Mouse (Mus musculus): Measurements from ENCODE around the gene Gm11563. TPM values are rescaled to one million over a fixed set of nuclear protein-coding genes. Genes with fewer than 3 reads are reported as not detected.
"Not testable (repeated sequence)": the region's sequence is repeated elsewhere in the genome, so short reads cannot be mapped to it uniquely, and the experiment has no call there.

The Gm11563 gene
- polyA plus RNA-seq, 1 experiment from 2014 or later = 1.0 TPM

DNA sequence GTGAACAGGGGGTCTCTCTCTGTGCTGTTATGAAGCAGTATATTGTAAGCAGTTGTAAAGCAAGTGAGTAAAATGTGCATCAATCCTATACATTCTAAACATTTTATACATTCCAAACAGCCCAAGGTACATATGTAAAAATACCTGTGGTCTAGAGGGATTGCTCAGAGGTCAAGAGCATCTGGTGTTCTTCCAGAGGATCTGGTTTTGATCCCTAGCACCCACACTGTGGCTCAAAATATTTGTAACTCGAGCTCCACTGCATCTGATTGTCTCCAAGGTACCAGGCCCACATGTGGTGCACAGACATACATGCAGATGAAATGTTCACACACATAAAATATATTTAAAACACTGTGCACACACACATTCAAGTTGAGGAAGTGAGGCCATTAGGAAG is 17.8 kb downstream of the Gm11563 start:
- no peak for ATAC-seq (ENCODE audit: insufficient number of reproducible peaks, low FRiP score, low TSS enrichment, low read depth)
- Histone ChIP-seq H3K27me3 (no peaks in the 10 kb centered on the region), H3K36me3 (no peaks in the 10 kb centered on the region), H3K9me3 (replicated peaks) (no peaks in the 10 kb centered on the region), H3K4me1 (no peaks in the 10 kb centered on the region), H3K9ac (no peak overlapping the region), H3K4me2 (replicated peaks) (no peak overlapping the region), H3K4me3 (replicated peaks) (no peak overlapping the region), H3K27ac (replicated peaks) (no peak overlapping the region)
- 10% methylated on average over 1 of the region's 1 CpGs for WGBS

DNA sequence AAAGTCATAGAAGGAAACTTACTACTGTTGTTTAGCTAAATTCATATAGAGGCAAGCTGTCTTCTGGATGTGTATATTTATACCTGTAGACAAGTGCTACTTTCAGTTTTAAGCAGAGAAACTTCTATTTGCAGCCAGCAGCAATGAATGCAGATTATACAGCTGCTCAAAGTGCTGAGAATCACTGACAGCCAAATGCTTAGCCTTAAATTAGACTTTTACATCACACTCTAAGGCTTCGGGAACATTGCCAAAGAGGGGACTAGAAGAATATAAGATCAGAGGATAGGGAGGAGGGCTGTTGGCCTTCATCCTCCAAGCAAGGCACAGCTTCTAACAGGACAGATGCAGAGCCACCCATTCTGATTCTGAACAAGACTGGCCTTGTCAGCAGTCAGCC is 21.7 kb downstream of the Gm11563 start:
- H3K27ac ChIP-seq (replicated peaks) = no peak overlapping the region
- no peak; the same call in 1 of the 2 replicates for ATAC-seq (ENCODE audit: insufficient number of reproducible peaks, low FRiP score, low TSS enrichment, low read depth)
- peaks cover 3% of the 10 kb centered on the region; the same call in 1 of the 2 replicates for H3K4me1 ChIP-seq
- H3K36me3 ChIP-seq = no peaks in the 10 kb centered on the region
- H3K27me3 ChIP-seq = no peaks in the 10 kb centered on the region
- no peak overlapping the region for H3K9ac ChIP-seq
- no peak overlapping the region for H3K4me3 ChIP-seq (replicated peaks)
- H3K9me3 ChIP-seq (replicated peaks) = no peaks in the 10 kb centered on the region
- whole genome bisulfite sequencing = 57% methylated on average over 1 of the region's 1 CpGs
- no peak overlapping the region for H3K4me2 ChIP-seq (replicated peaks)

DNA sequence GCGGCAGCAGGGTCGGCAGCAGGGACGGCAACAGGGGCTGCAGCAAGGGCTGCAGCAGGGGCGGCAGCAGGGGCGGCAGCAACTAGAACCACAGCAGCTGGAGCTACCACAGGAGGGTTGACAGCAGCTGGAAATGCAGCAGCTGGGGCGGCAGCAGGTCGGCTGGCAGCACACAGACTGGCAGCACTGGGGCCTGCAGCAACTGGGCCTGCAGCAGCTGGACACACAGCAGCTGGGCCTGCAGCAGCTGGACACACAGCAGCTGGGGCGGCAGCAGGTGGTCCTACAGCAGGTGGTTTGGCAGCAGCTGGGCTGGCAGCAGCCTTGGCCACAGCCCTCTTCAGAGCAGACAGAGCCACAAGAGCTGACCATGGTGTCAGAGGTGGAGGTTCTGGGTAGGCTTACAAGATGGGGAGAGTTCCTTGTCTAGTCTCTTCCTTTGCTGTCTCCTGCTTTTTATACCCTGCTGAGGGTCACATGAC is 24.1 kb downstream of the Gm11563 start, which contains the start of gene Krtap4-2:
TSS of gene Krtap4-2 (minus strand) at position 432 of the 482 bp plus-strand sequence.
- 18% methylated on average over 8 of the region's 8 CpGs for WGBS
- Histone ChIP-seq H3K27me3 (no peaks in the 10 kb centered on the region), H3K4me2 (replicated peaks) (0 out of 2 replicates have a peak within 1 kb of the TSS, but pooled peaks have one; percentile 15), H3K36me3 (no peaks in the 10 kb centered on the region), H3K9me3 (replicated peaks) (no peaks in the 10 kb centered on the region), H3K4me3 (replicated peaks) (no peak within 1 kb of the TSS), H3K27ac (replicated peaks) (0 out of 2 replicates have a peak within 1 kb of the TSS, but pooled peaks have one; percentile 22), H3K4me1 (peaks cover 3% of the 10 kb centered on the region; the same call in 1 of the 2 replicates), H3K9ac (no peak within 1 kb of the TSS)
- ATAC-seq (ENCODE audit: insufficient number of reproducible peaks, low FRiP score, low TSS enrichment, low read depth) = no peak

DNA sequence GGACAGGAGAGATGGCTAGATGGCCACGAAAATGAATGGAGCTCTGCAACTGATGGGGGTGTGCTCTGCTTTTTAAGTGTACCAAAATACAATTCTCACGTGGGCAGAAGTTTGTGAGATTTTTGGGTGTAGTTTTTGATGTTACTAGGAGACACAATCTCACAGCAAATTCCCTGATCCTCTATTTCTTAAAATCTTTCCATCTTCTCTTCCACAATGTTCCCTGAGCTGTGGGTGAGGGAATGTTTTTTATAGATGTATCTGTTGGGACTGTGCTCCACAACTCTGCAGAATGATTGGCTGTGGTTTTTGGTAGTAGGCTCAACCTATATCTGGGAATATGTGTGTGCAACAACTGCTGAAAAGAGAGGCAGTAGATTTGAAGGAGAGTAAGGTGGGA is 25.5 kb downstream of the Gm11563 start:
- no peaks in the 10 kb centered on the region for H3K27me3 ChIP-seq
- no peaks in the 10 kb centered on the region for H3K36me3 ChIP-seq
- no peak for ATAC-seq (ENCODE audit: insufficient number of reproducible peaks, low FRiP score, low TSS enrichment, low read depth)
- no peaks in the 10 kb centered on the region for H3K9me3 ChIP-seq (replicated peaks)
- H3K4me1 ChIP-seq = peaks cover 3% of the 10 kb centered on the region; the same call in 1 of the 2 replicates
- no peak overlapping the region for H3K27ac ChIP-seq (replicated peaks)
- no peak overlapping the region for H3K4me3 ChIP-seq (replicated peaks)
- H3K9ac ChIP-seq = no peak overlapping the region
- WGBS = 55% methylated on average over 2 of the region's 2 CpGs
- no peak overlapping the region for H3K4me2 ChIP-seq (replicated peaks)

DNA sequence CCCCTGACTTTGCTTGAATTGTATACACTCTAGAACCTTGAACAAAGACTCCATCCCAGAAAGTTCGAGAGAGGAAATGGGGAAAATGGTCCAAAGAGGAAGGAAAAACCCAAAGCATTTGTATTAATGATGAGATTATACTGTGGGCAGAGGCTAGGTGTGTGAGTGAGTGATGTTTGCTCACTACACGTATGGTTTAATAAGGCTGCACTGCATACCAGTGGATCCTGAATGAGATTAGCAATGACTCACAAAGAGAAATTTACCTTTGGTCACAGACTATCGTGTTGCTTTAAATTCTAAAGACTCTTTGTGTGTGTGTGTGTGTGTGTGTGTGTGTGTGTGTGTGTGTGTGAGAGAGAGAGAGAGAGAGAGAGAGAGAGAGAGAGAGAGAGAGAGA is 27.9 kb downstream of the Gm11563 start:
- WGBS = 59% methylated on average over 3 of the region's 3 CpGs
- Histone ChIP-seq H3K27me3 (no peaks in the 10 kb centered on the region), H3K4me3 (replicated peaks) (no peak overlapping the region), H3K9me3 (replicated peaks) (no peaks in the 10 kb centered on the region), H3K4me1 (peaks cover 3% of the 10 kb centered on the region; the same call in 1 of the 2 replicates), H3K36me3 (no peaks in the 10 kb centered on the region), H3K27ac (replicated peaks) (no peak overlapping the region), H3K9ac (no peak overlapping the region), H3K4me2 (replicated peaks) (no peak overlapping the region)
- no peak for ATAC-seq (ENCODE audit: insufficient number of reproducible peaks, low FRiP score, low TSS enrichment, low read depth)

DNA sequence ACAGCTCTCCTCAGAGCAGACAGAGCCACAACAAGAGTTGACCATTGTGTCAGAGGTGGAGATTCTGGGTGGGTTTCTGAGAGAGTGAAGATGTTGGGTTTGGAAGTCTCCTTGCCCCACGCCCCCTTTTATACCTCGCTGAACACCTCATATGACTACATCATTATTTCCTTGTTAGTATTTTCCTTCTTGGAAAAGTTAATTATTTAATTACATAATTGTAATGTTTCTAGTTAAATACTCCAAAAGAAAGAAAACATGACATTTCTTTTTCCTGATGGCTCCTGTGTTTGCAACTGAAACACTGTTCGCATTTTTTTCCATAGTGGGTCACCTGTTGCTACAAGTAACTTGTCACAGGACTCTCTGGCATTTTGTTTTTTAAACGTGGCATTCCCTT is 30.6 kb downstream of the Gm11563 start, which contains the start of gene Krtap4-1:
TSS of gene Krtap4-1 (minus strand) at position 101 of the 400 bp plus-strand sequence.
- H3K4me2 ChIP-seq (replicated peaks) = no peak within 1 kb of the TSS
- ATAC-seq (ENCODE audit: insufficient number of reproducible peaks, low FRiP score, low TSS enrichment, low read depth) = no peak
- H3K27me3 ChIP-seq = no peaks in the 10 kb centered on the region
- H3K9me3 ChIP-seq (replicated peaks) = no peaks in the 10 kb centered on the region
- no peak within 1 kb of the TSS for H3K27ac ChIP-seq (replicated peaks)
- H3K4me3 ChIP-seq (replicated peaks) = no peak within 1 kb of the TSS
- WGBS = 69% methylated on average over 4 of the region's 4 CpGs
- H3K9ac ChIP-seq = no peak within 1 kb of the TSS
- H3K4me1 ChIP-seq = no peaks in the 10 kb centered on the region
- H3K36me3 ChIP-seq = no peaks in the 10 kb centered on the region

DNA sequence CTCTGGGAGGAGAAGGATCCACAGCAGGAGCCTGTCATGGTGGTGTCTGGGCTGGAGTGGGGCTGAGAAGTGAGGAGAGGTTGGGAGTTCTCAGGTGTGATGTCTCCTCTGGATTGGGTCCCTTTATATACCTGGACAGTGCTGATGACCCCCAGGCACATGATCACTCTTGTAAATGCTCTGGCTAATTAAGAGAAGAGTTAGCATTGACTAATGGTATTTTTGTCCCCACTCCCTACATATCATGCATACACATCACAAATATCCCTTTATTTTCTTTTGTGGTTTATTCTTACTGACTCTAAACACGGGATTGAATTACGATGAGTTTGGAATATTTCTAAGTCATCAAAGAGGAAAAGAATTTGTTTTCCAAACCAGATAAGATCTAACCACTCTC is 38.4 kb downstream of the Gm11563 start, which contains the start of gene Gm11562:
TSS of gene Gm11562 (minus strand) at position 101 of the 400 bp plus-strand sequence.
- H3K4me1 ChIP-seq = no peaks in the 10 kb centered on the region
- no peaks in the 10 kb centered on the region for H3K27me3 ChIP-seq
- no peak for ATAC-seq (ENCODE audit: insufficient number of reproducible peaks, low FRiP score, low TSS enrichment, low read depth)
- no peak within 1 kb of the TSS for H3K9ac ChIP-seq
- H3K4me3 ChIP-seq (replicated peaks) = no peak within 1 kb of the TSS
- no peak within 1 kb of the TSS for H3K4me2 ChIP-seq (replicated peaks)
- 63% methylated on average over 2 of the region's 2 CpGs for WGBS
- H3K9me3 ChIP-seq (replicated peaks) = no peaks in the 10 kb centered on the region
- H3K36me3 ChIP-seq = no peaks in the 10 kb centered on the region
- H3K27ac ChIP-seq (replicated peaks) = no peak within 1 kb of the TSS

DNA sequence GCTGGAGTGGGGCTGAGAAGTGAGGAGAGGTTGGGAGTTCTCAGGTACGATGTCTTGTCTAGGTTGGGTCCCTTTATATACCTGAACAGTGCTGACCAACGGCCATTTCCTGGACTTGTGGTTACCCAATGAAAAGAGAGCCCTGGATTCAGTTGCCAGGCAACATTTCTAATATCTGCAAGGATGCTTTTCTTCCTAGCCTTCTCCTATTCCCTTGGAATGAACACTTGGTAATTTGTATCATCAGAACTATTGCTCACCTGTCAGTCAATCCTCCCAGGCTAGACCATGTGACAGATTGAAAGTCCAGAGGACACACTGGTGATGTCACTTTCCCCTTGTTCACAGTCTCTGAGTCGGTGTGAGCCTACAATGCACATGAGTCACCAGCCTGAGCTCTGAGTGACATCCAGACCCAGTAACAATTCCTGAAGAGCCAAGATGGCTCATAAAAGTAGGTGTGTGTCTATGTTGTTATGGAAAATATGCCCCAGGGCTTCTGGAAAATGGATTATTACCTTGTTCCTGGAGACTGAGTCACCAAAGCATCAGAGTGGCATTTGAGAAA is 43.9 kb downstream of the Gm11563 start, which contains the start of gene Krtap2-4:
TSS of gene Krtap2-4 (minus strand) at position 51 of the 568 bp plus-strand sequence.
- no peaks in the 10 kb centered on the region for H3K4me1 ChIP-seq
- no peak within 1 kb of the TSS for H3K4me2 ChIP-seq (replicated peaks)
- H3K27ac ChIP-seq (replicated peaks) = no peak within 1 kb of the TSS
- WGBS = 64% methylated on average over 3 of the region's 3 CpGs
- no peak within 1 kb of the TSS for H3K4me3 ChIP-seq (replicated peaks)
- no peak within 1 kb of the TSS for H3K9ac ChIP-seq
- ATAC-seq (ENCODE audit: insufficient number of reproducible peaks, low FRiP score, low TSS enrichment, low read depth) = no peak
- H3K27me3 ChIP-seq = no peaks in the 10 kb centered on the region
- H3K36me3 ChIP-seq = no peaks in the 10 kb centered on the region
- H3K9me3 ChIP-seq (replicated peaks) = no peaks in the 10 kb centered on the region

DNA sequence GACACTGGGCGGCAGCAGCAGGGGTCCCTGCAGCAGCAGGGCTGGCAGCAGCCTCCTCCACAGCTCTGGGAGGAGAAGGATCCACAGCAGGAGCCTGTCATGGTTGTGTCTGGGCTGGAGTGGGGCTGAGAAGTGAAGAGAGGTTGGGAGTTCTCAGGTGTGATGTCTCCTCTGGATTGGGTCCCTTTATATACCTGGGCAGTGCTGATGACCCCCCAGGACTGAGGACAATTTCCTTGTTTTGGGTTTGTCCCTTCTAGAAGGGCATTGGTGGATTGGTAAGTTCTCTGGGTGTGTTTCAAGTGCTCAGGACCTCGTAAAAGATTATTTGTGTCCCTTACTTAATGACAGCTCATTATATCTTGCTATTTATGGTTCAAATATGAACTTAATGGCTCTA is 48.7 kb downstream of the Gm11563 start, which contains the start of gene Gm11937:
TSS of gene Gm11937 (minus strand) at position 101 of the 400 bp plus-strand sequence.
- H3K4me2 ChIP-seq (replicated peaks); H3K36me3 ChIP-seq; H3K4me1 ChIP-seq; H3K27me3 ChIP-seq; ATAC-seq (ENCODE audit: insufficient number of reproducible peaks, low FRiP score, low TSS enrichment, low read depth); H3K4me3 ChIP-seq (replicated peaks); H3K27ac ChIP-seq (replicated peaks); H3K9me3 ChIP-seq (replicated peaks); H3K9ac ChIP-seq: not testable (repeated sequence)
- 64% methylated on average over 1 of the region's 2 CpGs for WGBS

DNA sequence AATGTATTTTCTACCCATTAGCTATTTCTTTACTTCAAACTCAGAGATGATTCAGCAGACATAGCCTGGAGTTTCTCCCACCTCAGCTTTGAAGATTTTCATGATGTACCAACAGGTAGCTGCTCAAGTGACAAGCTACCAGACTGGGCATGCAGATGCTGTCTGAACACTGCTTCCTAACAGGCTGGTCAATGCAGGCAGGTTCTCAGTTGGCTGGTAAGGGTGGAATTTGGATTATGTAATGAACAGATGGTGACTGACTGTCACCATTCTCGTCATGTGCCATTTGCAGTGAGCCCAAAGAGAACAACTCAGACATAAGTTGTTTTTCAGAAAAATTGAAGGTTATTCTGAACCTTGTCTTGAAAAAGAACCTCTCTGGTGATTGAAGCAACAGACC is 49.6 kb downstream of the Gm11563 start:
- ATAC-seq (ENCODE audit: insufficient number of reproducible peaks, low FRiP score, low TSS enrichment, low read depth) = no peak
- H3K4me2 ChIP-seq (replicated peaks) = no peak overlapping the region
- H3K27ac ChIP-seq (replicated peaks) = no peak overlapping the region
- H3K9me3 ChIP-seq (replicated peaks) = no peaks in the 10 kb centered on the region
- H3K4me3 ChIP-seq (replicated peaks) = no peak overlapping the region
- no peaks in the 10 kb centered on the region for H3K4me1 ChIP-seq
- H3K9ac ChIP-seq = no peak overlapping the region
- no peaks in the 10 kb centered on the region for H3K27me3 ChIP-seq
- H3K36me3 ChIP-seq = no peaks in the 10 kb centered on the region
- WGBS = 52% methylated on average over 1 of the region's 1 CpGs

Measured in embryonic facial prominence, embryonic 15.5 days (tissue).